Mouse (Mus musculus): ENCODE data around the gene Top3b. TPM values are rescaled to one million over a fixed set of nuclear protein-coding genes. Genes with fewer than 3 reads are reported as not detected.
"Not testable (repeated sequence)": the region's sequence is repeated elsewhere in the genome, so short reads cannot be mapped to it uniquely, and the experiment has no call there.

Top3b gene
- total RNA-seq (2022) = 10 to 100 TPM; 52.5 to 84.9 (median 68.5) TPM

DNA sequence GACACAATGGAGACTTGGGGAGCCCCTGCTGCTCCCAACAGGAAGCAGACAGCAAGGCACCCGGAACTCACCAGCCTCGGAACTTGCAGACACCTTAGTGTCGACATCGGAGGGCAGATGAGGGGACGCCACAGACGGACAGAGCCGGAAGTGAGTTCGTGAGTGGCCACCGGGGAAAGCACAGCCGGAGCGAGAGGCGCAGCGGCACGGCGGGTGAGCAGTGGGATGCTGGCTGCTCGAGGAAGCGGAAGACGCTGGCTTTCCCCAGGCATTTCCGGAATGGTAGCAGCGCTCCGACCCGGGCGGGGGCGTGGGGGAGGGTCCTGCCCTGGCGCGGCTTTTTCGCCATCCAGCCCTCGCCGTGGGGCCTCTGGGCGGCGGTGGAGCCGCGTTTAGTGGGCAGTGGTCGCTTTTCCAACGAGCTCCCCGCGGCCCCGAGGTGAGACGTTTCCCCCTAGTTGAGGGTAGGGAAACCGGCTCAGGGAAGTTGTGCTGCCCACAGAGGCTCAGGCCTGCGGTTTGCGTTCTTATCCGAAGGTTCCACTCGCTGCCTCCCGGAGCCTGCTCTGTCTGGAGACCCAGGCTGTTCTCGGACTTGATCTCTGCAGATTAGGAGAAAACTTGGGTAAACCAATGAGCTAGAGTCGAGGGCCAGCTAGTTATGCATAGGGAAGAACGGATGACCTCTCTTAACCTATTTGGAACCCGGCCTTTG is at the start of gene Top3b, which contains the start of gene Vpreb1:
TSS of gene Top3b (plus strand) at position 120 of the 715 bp plus-strand sequence.
TSS of gene Vpreb1 (minus strand) at position 227 of the 715 bp plus-strand sequence.
- DNase-seq = peak; percentile 86

- DNase-seq = no peak
These were observed 45.1 kb upstream of the Top3b start for GRCm38 (mm10) chr16:16825476-16825875.

DNA sequence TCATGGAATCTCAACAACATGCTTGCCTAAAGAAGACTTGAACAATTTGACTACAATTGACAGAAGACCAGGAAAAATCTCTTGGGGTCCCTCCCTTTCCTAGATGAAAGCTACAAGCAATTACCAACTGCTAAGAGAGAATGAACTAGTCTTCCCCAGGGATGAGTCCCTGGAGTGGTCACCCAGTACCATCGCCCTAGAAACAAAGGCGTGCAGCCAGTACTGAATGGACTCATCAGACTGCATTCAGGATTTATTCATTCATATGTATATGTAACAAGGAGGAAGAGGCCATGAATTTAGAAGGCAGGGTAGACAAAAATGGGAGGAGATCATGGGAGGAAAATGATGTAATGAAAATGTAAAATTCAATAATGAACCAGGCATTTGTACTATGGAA is 44.3 kb upstream of the Top3b start:
- no peak for DNase-seq

DNA sequence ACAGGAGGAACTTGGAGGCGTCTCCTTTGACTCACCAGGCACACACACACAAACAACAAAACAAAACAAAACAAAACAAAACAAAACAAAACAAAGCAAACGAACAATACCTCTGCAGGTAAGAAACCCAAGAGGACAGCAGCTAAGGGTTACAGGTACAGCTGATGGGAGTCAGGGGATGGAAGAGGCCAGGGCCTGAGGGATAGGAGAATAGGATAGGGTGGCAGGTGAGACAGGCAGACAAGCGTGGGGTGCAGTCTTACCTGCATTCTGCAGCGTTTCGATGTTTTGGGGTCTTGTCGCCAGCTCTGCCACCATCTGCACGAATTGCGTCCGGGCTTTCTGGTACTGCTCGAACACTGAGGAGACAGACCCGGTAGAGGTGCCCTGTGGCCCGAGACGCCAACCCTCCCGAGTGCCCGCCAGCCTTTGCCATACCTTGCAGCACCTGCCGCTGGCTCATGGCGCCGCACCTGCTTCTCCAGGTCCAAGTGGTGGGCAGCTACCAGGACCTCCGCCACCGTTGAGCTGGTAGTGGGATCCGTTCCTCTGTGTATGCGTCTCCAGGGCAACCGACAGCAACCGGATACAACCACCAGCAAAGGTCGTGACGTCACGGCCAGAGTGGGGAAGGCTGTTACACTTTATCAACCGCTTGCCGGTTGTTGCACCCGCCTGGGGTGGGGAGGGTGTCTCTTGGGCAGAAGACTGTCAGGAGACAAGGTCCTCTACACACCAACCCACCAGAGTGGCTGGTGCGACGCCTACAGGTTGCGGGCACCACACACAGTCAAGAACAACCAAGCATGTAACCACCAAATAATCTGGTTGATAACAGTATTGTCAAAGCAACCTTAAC is 41.5 kb upstream of the Top3b start, which contains the start of gene Spag6l:
TSS of gene Spag6l (minus strand) at position 700 of the 859 bp plus-strand sequence.
- DNase-seq = peak; percentile 6

- no peak for DNase-seq
These were observed 40.9 kb upstream of the Top3b start for GRCm38 (mm10) chr16:16829671-16830070.

DNA sequence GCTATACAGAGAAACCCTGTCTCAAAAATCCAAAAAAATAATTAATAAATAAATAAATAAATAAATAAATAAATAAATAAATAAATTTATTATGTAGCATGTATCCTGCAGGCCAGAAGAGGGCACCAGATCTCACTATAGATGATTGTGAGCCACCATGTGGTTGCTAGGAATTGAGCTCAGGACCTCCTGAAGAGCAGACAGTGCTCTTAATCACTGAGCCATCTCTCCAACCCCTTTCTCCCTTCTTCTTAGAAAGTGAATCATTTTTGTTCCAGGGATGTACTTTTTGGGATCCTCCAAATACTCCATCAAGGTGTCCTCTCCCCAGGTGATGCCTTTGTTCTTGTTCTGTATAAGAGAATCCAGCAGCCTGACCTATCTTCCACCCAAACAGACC is 21.3 kb upstream of the Top3b start:
- no peak for DNase-seq

DNA sequence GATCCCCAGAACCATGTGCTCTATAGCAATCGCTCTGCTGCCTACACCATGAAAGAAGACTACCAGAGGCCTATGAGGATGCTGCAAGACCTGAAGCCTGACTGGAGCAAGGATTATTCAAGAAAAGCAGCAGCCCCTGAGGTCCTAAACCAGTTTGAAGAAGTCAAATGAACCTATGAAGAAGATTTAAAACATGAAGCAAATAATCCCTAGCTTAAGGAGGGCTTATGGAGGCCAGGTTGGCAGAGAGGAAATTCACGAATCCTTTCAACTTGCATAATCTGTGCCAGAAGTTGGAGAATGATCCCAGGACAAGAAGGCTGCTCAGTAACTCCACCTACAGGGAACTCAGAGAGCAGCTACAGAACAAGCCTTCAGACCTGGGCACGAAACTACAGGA is 18.1 kb upstream of the Top3b start:
- DNase-seq = no peak

DNA sequence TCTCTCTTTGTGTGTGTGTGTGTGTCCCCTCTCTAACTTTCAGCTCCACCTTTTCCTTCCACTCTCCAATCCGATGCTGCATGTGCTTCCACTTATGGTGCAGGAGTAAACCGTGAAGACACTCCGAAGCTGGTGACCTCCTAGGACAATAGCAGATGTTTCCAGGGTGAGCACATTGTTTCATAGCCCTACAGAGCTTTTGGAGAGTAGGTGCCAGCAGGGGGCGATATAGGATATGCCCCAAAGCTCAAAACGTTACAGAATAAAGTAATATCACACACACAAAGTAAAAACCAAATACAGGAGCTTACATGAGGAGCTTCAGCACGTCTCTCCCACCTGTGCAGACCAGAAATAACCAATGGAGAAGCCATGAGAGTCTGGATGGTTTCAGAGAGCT is 15.7 kb upstream of the Top3b start:
- DNase-seq = no peak

GRCm38 (mm10) chr16:16855541-16855940 is 15.0 kb upstream of the Top3b start:
- no peak for DNase-seq

DNA sequence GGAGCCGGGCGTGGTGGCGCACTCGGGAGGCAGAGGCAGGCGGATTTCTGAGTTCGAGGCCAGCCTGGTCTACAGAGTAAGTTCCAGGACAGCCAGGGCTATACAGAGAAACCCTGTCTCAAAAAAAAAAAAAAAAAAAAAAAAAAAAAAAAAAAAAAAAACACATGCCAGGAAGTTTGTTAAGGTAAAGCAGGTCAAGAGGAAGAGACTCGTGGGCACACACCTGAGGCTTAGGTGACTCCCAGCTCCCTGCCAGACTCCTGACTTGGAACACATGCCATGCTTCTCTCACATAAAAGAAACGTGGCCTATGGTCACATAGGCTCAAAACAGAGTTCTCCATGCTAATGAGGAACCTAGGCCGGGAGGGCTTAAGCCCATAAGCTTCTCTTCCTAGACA is 14.5 kb upstream of the Top3b start:
- DNase-seq = not testable (repeated sequence)

- no peak for DNase-seq
These were observed 13.6 kb upstream of the Top3b start for GRCm38 (mm10) chr16:16856731-16857476.

GRCm38 (mm10) chr16:16862288-16862687 is 8.2 kb upstream of the Top3b start:
- DNase-seq = no peak

GRCm38 (mm10) chr16:16863978-16864377 is 6.6 kb upstream of the Top3b start, which contains the start of gene Igll1:
TSS of gene Igll1 (minus strand) at chr16:16863985.
- DNase-seq = no peak

- no peak for DNase-seq
These were observed 5.3 kb upstream of the Top3b start for GRCm38 (mm10) chr16:16865217-16865616.

DNA sequence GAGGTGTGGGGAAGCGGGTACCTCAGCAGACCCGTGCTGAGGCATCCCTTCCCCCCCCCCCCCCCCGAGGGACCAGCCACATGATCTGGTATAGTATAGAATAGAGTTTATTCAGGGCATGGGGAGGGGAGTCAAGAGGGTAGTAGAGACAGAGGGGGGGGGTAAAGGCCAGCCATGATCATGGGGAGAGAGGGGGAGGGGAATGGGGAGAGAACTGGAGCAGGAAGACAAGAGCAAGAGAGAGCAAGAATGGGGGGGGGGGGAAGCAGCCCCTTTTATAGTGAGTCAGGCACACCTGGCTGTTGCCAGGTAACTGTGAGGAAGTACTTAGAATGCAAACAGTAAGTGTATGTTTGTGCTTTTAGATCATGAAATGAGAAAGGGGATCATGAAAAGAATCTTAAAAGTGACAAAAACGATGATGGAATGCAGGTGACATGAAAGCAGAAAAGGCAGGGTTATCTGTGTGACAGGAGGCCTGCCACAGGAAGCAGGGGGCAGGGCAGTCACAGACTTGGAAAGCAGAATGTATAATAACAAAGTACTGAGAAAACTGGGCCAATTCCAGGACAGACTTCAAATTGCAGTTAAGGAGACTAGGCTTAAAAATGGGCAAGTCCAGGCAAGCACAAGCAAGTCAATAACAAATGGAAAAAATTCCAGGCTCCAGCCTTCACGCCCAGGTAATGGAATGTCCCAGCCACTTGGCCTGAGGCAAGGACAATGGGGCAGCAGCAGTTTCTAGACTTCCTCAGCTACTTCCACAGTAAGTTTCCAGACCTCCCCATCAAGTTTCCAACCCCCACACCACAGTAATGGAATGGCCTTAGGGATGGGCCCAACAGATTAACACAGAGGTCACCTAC is 4.6 kb upstream of the Top3b start:
- DNase-seq = no peak

DNA sequence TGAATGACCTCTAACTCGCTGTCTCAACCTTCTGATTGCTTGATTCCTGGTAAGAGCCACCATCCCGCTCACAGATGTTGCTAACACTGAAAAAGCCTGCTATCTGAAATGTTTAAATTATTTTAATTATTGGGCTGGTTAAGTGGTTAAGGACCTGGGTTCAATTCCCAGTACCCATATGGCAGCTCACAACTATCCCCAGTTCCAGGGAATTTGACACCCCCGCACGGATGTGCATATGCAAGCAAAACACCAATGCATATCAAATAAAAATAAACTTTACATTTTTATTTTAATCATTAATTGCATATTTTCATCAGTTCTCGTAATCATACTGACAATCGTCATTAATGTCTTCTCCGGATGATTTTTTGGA is 307 bp upstream of the Top3b start:
- DNase-seq = no peak

DNA sequence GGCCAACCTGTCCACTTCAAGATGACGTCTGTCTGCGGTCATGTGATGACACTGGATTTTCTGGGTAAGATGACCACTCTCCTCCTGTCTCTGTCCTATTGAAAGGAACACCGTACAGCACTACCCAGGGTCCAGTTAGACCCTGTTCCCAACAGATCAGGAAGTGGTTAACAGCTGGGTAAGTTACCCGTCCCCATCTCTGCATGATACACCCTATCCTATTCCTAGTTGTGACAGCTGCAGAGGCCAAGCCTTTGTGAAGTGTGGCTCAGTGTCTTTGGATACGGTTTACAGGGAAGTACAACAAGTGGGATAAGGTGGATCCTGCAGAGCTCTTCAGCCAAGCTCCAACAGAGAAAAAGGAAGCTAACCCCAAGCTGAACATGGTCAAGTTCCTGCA is 8.5 kb downstream of the Top3b start:
- DNase-seq = no peak

GRCm38 (mm10) chr16:16888341-16888740 is 17.8 kb downstream of the Top3b start:
- DNase-seq = no peak

- DNase-seq = no peak
These were observed 21.8 kb downstream of the Top3b start for GRCm38 (mm10) chr16:16892366-16892765.

GRCm38 (mm10) chr16:16896015-16896381 is 25.5 kb downstream of the Top3b start:
- DNase-seq = no peak

GRCm38 (mm10) chr16:16896382-16897055 is 26.0 kb downstream of the Top3b start, which contains the start of gene Ppm1f:
TSS of gene Ppm1f (plus strand) at chr16:16896469.
- DNase-seq = peak; percentile 96
